Mouse (Mus musculus): ENCODE measurements around the gene Fbp1. TPM values are rescaled to one million over a fixed set of nuclear protein-coding genes. Genes with fewer than 3 reads are reported as not detected.

The Fbp1 gene
- polyA plus RNA-seq, 1 experiment = not detected

DNA sequence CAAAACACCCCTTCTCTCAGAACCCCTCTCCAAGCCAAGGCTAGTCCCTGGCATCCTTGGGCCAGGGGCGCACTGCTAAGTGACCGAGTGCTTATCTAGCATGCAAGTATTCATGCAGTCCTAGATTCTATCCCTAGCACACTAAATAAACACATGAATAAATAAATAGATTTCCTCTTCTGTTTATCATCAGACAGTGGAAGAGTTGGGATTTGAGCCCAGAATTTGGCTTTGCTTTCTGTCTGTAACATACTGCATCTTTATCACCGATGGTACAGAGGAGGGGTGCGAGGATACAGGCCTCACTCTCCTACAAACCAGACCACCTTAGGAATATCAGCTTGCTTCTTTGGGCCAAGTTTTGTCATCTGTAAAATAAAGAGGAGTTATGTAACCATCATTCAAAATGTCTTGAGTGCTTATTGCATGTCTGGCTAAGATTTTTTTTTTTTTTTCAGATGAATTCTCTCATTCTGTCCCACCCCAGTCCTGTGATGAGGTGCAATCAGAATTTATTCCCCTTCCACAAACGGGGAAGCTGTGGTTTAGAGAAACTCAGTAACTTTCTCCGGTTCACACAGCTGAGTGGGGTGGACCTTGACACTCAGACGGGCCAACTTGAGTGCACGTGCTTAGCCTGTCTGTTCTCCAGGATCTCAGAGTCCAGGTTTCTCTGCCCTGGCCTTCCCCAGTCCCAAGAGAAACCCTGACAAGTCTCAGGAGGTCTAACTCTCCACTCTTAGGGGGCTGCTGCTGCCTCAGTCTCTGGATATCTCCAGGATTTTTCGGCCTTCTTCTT, 5.2 kb upstream of the Fbp1 start:
- Histone ChIP-seq H3K4me3 (ENCODE audit: insufficient read depth, low read length) (no peak overlapping the region), H3K27ac (ENCODE audit: insufficient read depth, low read length) (no peak overlapping the region), H3K4me1 (ENCODE audit: control insufficient read depth, insufficient read depth, low read length) (no peaks in the 10 kb centered on the region)
- TF ChIP-seq CTCF (IDR thresholded peaks at IDR 0.05; ENCODE audit: borderline replicate concordance, insufficient read depth, low read length) = no peak
- TF ChIP-seq POLR2A (IDR thresholded peaks at IDR 0.05; ENCODE audit: low read depth, low read length) = no peak

DNA sequence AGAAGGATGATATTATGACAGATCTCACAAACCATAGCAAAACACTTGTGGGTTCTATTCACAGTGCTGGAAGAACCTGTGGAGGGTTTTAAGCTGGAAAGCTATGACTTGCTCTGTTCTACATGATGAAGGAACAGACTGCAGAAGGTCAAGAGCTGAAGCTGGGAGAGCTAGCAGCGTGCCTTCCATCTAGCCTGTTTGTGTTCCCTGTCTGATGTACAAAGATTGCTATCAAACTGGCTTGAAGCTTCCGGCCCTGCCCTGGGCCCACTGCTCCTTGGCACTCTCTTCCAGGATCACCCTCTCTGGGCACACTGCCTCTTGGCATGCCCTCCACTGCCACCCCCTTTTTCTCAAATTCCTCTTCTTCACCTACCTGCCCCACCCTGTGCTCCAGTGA, 1.2 kb upstream of the Fbp1 start:
- H3K4me3 ChIP-seq (ENCODE audit: insufficient read depth, low read length) = no peak overlapping the region
- TF ChIP-seq POLR2A (IDR thresholded peaks at IDR 0.05; ENCODE audit: low read depth, low read length) = no peak
- no peak for TF ChIP-seq CTCF (IDR thresholded peaks at IDR 0.05; ENCODE audit: borderline replicate concordance, insufficient read depth, low read length)
- H3K27ac ChIP-seq (ENCODE audit: insufficient read depth, low read length) = no peak overlapping the region
- no peaks in the 10 kb centered on the region for H3K4me1 ChIP-seq (ENCODE audit: control insufficient read depth, insufficient read depth, low read length)

DNA sequence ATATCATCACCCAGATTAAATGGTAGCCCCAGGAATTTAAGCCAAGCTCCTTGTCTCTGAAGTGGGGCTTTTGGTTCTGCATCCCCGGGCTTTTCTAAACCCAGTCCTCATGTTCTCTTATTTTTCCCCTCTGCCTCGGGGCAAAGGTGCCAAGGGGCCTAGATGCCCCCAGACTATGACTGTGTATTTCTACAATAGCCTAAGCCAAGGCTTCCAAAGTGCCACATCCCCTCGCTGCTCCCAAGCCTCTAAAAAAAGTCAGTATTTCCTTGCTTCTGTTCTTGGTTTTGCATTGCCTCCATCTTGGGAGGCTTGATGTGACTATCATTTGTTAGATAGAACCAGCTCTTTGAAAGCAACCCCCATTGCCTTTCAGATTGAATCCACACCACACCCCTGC, 3.5 kb downstream of the Fbp1 start:
- Histone ChIP-seq H3K4me3 (ENCODE audit: insufficient read depth, low read length) (no peak overlapping the region), H3K27ac (ENCODE audit: insufficient read depth, low read length) (no peak overlapping the region), H3K4me1 (ENCODE audit: control insufficient read depth, insufficient read depth, low read length) (no peaks in the 10 kb centered on the region)
- TF ChIP-seq POLR2A (IDR thresholded peaks at IDR 0.05; ENCODE audit: low read depth, low read length) = no peak
- no peak for TF ChIP-seq CTCF (IDR thresholded peaks at IDR 0.05; ENCODE audit: borderline replicate concordance, insufficient read depth, low read length)

DNA sequence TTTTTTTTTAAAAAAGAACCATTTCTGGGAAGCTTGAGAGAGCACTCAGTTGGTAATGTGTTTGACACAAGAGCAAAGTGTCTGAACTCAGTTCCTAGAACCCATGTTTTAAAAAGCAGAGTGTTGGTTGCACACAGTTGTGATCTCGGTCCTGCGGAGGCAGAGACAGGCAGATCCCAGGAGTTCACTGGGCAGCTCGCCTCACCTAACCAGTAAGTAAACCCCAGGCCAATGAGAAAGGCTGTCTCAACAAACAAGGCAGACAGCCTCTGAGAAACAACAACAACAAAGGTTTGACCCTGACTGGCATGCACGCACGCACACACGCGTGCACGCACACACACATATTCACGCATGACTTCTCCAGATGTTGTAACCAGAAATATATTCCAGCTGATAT, 4.2 kb downstream of the Fbp1 start:
- no peak overlapping the region for H3K27ac ChIP-seq (ENCODE audit: insufficient read depth, low read length)
- no peak for TF ChIP-seq POLR2A (IDR thresholded peaks at IDR 0.05; ENCODE audit: low read depth, low read length)
- no peak for TF ChIP-seq CTCF (IDR thresholded peaks at IDR 0.05; ENCODE audit: borderline replicate concordance, insufficient read depth, low read length)
- H3K4me3 ChIP-seq (ENCODE audit: insufficient read depth, low read length) = no peak overlapping the region
- H3K4me1 ChIP-seq (ENCODE audit: control insufficient read depth, insufficient read depth, low read length) = no peaks in the 10 kb centered on the region

DNA sequence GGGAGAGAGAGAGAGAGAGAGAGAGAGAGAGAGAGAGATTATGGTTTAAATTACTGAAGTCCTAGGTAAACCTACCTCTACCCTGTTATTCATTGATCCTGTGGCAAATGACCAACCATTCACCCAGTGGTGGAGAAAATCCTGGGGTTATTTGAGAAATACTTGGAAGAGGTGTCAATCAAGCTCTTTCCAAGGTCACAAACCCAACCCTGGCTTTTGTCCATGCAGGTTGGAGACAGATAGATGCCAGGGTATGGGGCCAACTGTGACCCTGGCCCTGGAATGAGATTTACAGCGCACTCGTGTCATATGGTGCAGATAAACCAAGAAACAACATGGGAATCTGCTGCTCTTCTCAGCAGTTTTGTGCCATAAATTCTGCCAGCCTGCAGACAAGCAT, 4.6 kb downstream of the Fbp1 start:
- TF ChIP-seq CTCF (IDR thresholded peaks at IDR 0.05; ENCODE audit: borderline replicate concordance, insufficient read depth, low read length) (no peak), POLR2A (IDR thresholded peaks at IDR 0.05; ENCODE audit: low read depth, low read length) (no peak)
- no peak overlapping the region for H3K4me3 ChIP-seq (ENCODE audit: insufficient read depth, low read length)
- H3K27ac ChIP-seq (ENCODE audit: insufficient read depth, low read length) = no peak overlapping the region
- no peaks in the 10 kb centered on the region for H3K4me1 ChIP-seq (ENCODE audit: control insufficient read depth, insufficient read depth, low read length)

DNA sequence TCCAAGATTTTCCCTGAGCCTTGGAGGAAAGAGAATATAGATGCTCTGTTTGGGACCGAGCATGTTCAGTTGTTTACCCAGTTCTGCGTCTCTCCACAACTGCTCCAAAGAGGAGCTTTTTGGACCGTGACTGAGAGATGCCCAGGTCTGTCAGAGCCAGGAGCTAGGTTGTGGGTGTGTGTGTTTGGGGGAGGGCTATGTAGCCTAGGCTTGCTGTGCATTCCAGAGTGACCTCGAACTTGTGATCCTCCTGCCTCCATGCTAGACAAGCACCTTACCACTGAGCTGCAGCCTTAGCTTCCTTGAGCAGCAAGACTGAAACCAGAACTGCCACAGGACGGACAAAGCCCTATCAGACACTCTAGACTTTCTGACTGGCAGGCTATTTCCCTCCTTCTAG, 5.2 kb downstream of the Fbp1 start:
- Histone ChIP-seq H3K4me3 (ENCODE audit: insufficient read depth, low read length) (no peak overlapping the region), H3K27ac (ENCODE audit: insufficient read depth, low read length) (no peak overlapping the region), H3K4me1 (ENCODE audit: control insufficient read depth, insufficient read depth, low read length) (no peaks in the 10 kb centered on the region)
- TF ChIP-seq CTCF (IDR thresholded peaks at IDR 0.05; ENCODE audit: borderline replicate concordance, insufficient read depth, low read length) (no peak), POLR2A (IDR thresholded peaks at IDR 0.05; ENCODE audit: low read depth, low read length) (no peak)

DNA sequence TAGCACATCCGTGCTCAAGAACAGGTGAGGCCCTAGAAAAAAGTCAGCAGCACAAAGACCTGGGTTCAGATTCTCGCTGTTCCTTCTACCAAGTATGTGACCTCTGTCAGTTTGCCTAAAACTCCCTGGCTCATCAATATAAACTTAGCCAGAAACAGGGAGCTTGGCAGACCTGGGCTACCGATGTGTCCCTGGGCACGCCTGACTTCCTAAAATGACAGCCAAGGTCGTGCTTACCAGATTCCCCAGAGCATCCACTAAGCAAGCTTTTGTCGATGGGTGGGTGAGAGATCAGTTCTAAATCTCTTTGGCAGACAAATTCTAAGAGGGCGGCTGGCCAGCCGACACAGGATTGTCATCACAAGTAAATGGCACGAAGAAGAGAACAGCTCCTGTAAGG, 6.7 kb downstream of the Fbp1 start:
- H3K27ac ChIP-seq (ENCODE audit: insufficient read depth, low read length) = no peak overlapping the region
- TF ChIP-seq CTCF (IDR thresholded peaks at IDR 0.05; ENCODE audit: borderline replicate concordance, insufficient read depth, low read length) (no peak), POLR2A (IDR thresholded peaks at IDR 0.05; ENCODE audit: low read depth, low read length) (no peak)
- H3K4me3 ChIP-seq (ENCODE audit: insufficient read depth, low read length) = no peak overlapping the region
- H3K4me1 ChIP-seq (ENCODE audit: control insufficient read depth, insufficient read depth, low read length) = no peaks in the 10 kb centered on the region

DNA sequence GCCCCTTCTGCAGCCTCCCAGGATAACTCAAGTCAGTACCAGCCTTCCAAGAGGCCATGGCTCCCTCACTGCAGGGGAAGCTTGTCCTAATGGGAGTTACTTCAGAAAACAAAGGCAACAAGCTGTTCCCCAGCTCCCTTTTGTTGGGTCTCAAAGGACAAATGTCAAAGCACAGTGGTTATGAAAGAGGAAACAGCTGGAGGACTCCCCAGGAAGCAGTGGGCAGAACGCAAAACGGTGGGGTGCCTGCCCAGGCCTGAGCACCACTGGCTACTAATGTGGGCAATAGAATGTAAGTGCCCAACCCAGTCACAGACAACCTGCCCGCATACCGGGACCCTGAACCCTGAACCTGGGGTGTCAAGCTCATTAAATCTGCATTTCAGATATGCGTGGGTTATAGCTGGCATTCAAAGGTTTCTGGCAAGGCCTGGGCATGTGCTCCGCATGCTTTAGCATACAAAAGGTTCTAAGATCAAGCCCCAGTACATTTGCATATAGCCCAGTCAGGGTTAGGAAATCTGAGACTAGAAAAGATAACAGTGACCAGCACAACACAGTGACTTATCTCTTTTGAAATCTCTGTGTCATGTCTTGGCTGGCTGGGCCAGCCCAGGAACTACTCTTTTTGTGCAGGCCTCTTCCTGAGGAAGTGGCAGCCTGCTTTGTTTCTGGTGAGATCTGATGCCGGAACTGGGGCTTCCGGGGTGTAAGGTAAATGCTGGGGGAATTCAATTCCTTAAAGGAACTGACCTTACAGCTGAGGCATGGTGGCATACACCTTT, 8.1 kb downstream of the Fbp1 start:
- H3K27ac ChIP-seq (ENCODE audit: insufficient read depth, low read length) = no peak overlapping the region
- H3K4me3 ChIP-seq (ENCODE audit: insufficient read depth, low read length) = no peak overlapping the region
- TF ChIP-seq POLR2A (IDR thresholded peaks at IDR 0.05; ENCODE audit: low read depth, low read length) (no peak), CTCF (IDR thresholded peaks at IDR 0.05; ENCODE audit: borderline replicate concordance, insufficient read depth, low read length) (no peak)
- H3K4me1 ChIP-seq (ENCODE audit: control insufficient read depth, insufficient read depth, low read length) = no peaks in the 10 kb centered on the region

DNA sequence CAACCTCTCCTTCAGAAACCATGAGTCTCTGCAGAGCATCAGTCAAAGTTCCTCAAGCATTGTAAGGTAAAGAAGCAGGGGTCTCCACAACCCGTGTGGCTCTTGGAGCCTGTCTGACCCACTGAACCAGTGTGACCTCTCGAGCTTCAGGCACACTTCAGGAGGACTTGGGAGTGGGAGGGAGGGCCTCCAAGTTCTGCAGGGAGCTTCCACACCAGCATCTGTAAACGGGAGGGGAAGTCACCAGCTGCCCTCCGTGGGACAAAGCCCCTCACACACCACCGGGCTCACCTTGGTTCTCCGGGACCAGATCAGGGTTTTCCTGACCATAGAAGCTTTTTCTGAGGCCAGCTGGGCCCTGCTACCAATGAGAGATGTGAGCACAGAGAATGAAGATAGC, 8.7 kb downstream of the Fbp1 start:
- Histone ChIP-seq H3K27ac (ENCODE audit: insufficient read depth, low read length) (no peak overlapping the region), H3K4me1 (ENCODE audit: control insufficient read depth, insufficient read depth, low read length) (no peaks in the 10 kb centered on the region), H3K4me3 (ENCODE audit: insufficient read depth, low read length) (no peak overlapping the region)
- TF ChIP-seq CTCF (IDR thresholded peaks at IDR 0.05; ENCODE audit: borderline replicate concordance, insufficient read depth, low read length) (no peak), POLR2A (IDR thresholded peaks at IDR 0.05; ENCODE audit: low read depth, low read length) (no peak)

DNA sequence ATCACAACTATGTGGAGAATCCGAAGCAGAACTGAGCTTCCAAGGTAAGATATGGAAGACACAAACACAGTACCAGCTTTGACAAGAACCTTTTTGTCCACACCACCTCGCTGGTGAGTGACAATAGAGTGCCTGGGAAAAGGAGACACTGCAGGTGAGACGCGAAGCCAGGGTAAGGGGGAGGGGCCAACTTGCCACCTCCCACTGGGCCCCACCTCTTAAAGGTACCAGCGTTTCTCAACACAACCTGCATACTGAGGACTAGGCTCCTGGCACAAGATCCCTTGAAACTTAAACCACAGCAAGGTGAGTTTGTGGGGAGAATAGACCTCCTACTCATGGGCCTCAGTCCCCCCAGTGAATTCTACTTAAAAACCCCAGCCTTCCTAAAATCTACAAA, 10.8 kb downstream of the Fbp1 start:
- no peak overlapping the region for H3K4me3 ChIP-seq (ENCODE audit: insufficient read depth, low read length)
- TF ChIP-seq POLR2A (IDR thresholded peaks at IDR 0.05; ENCODE audit: low read depth, low read length) (no peak), CTCF (IDR thresholded peaks at IDR 0.05; ENCODE audit: borderline replicate concordance, insufficient read depth, low read length) (no peak)
- no peak overlapping the region for H3K27ac ChIP-seq (ENCODE audit: insufficient read depth, low read length)
- no peaks in the 10 kb centered on the region for H3K4me1 ChIP-seq (ENCODE audit: control insufficient read depth, insufficient read depth, low read length)

Data from embryonic fibroblast, embryonic 13.5 days (primary cell).